Mouse (Mus musculus) cerebellum, adult 11 months (tissue): Measurements from ENCODE around the gene Strap.

Source experiments
- DNase-seq: peaks from one replicate; pipeline ENCODE4 v3.0.0; 2022

The Strap gene

GRCm38 (mm10) chr6:137783899-137784637 is 49.2 kb downstream of the Strap start:
- no peak for DNase-seq

- DNase-seq: no peak
These were observed 54.2 kb downstream of the Strap start for GRCm38 (mm10) chr6:137788976-137789590.

GRCm38 (mm10) chr6:137789658-137790057 is 54.8 kb downstream of the Strap start:
- no peak for DNase-seq

- no peak for DNase-seq
These were observed 60.6 kb downstream of the Strap start for GRCm38 (mm10) chr6:137795494-137795893.

DNA sequence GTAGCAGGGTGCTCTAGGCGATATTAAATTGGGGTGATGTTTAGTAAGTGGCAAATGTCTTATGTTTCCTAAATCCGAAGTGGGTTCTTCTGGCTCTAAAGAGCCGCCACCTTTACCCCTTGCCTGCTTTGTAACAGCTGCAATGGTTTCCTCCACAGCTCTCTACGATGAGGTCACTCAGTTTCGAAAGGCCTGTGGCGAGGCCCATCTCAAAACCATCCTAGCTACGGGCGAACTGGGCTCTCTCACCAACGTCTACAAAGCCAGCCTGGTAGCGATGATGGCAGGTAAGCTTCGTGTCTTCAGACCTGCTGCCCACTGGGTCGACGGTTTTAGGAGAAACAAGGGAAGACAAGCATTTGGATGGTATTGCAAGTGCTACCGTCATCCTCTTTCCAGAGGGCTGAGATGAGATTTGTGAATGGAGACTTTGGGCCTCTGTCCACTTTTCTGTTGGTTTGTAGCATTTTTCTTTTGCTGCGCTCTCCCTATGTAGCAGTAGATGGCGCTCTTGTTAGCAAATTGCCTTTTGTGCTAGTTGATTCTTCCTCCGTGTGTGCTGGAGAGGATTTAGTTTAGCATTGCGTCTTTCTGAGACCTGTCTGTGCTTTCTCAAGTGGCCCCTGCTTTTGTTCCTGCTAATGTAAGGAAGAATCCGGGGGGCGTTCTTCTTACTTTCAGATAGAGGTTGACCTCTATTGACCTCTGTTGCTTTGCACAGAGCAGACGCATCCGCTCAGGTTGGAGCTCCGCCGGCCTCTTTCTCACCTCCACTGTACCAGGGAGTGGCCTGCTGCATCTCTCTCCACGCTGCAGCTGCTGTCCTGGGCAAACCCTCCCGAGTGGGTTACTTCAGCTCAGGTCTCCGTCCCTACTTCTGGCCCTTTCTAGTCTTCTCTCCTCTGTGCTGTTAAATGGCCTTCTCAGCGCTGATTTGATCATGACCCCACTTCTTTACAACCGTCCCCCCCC is 62.0 kb downstream of the Strap start:
- no peak for DNase-seq

- no peak for DNase-seq
These were observed 64.4 kb downstream of the Strap start for GRCm38 (mm10) chr6:137799253-137799652.
